Mouse (Mus musculus) liver, embryonic 14.5 days (tissue): ENCODE data around the gene Gng5. TPM values are rescaled to one million over a fixed set of nuclear protein-coding genes. Genes with fewer than 3 reads are reported as not detected.

Experiments used
- ATAC-seq: fragments of 200-750 bp; cut with Nextera tagmentation; 2 replicates; pipeline ENCODE4 v1.8.0; 2017; ENCODE audit warnings: moderate number of reproducible peaks, mild to moderate bottlenecking, moderate library complexity; ENCODE audit not compliant: insufficient read depth
- DNase-seq, 3 experiments: peaks; one replicate each; pipeline ENCODE4 v3.0.0-alpha.2; 2012 to 2013; ENCODE audit warnings: low read depth in 3 of 3, low spot score in 3 of 3
- H3K27ac ChIP-seq: fragments of 300-500 bp; sonication (generic); 2 replicates; pipeline ENCODE4 v1.5.1; 2014; ENCODE audit warnings: moderate library complexity, mild to moderate bottlenecking, control low read depth, inconsistent platforms
- H3K27me3 ChIP-seq: fragments of 300-500 bp; sonication (generic); 2 replicates; pipeline ENCODE4 v1.6.1; 2014; ENCODE audit warnings: mild to moderate bottlenecking, low read length, moderate library complexity; ENCODE audit not compliant: control insufficient read depth, insufficient read depth
- H3K36me3 ChIP-seq: fragments of 300-500 bp; sonication (generic); replicated peaks from 2 replicates; pipeline ENCODE4 v1.6.1; 2014; ENCODE audit warnings: low read depth; ENCODE audit not compliant: control insufficient read depth, insufficient read depth
- H3K4me1 ChIP-seq, 2 experiments: fragments of 200-500 bp in 1 of 2; fragments of 300-500 bp in 1 of 2; sonication (generic) in 1 of 2; replicated peaks; 2 replicates each; pipeline ENCODE4 v1.6.1; 2012 to 2014; ENCODE audit warnings: antibody characterized with exemption in 1 of 2, inconsistent platforms in 1 of 2, low read length in 1 of 2; ENCODE audit not compliant: control insufficient read depth in 2 of 2, insufficient read depth in 2 of 2
- H3K4me2 ChIP-seq: fragments of 300-500 bp; sonication (generic); 2 replicates; pipeline ENCODE4 v1.6.1; 2014; ENCODE audit warnings: low read depth, mild to moderate bottlenecking, control low read depth, moderate library complexity
- H3K4me3 ChIP-seq, 2 experiments: fragments of 200-500 bp in 1 of 2; fragments of 300-500 bp in 1 of 2; sonication (generic) in 1 of 2; 2 replicates each; pipeline ENCODE4 v1.5.1; 2012 to 2014; ENCODE audit warnings: low read depth in 2 of 2, low read length in 2 of 2, mild to moderate bottlenecking in 2 of 2, control low read depth in 1 of 2, inconsistent platforms in 1 of 2, moderate library complexity in 1 of 2; ENCODE audit not compliant: insufficient read depth in 1 of 2
- H3K9ac ChIP-seq: fragments of 300-500 bp; sonication (generic); replicated peaks from 2 replicates; pipeline ENCODE4 v1.6.1; 2014; ENCODE audit warnings: mild to moderate bottlenecking, control low read depth, moderate library complexity
- H3K9me3 ChIP-seq: fragments of 300-500 bp; sonication (generic); 2 replicates; pipeline ENCODE4 v1.6.1; 2016; ENCODE audit warnings: low read length, mixed read lengths; ENCODE audit not compliant: control insufficient read depth
- CTCF ChIP-seq: IDR thresholded peaks from 2 replicates; pipeline ENCODE4 v1.5.1; 2016; ENCODE audit warnings: antibody characterized with exemption, low read depth, control low read depth
- EP300 ChIP-seq: IDR thresholded peaks from 2 replicates; pipeline ENCODE4 v1.6.1; 2016; ENCODE audit warnings: antibody characterized with exemption, low read depth
- WGBS: fragments of 180-500 bp; shearing (Covaris S2); extraction: QIAGEN DNeasy Blood & Tissue Kit; methylation state at CpG from one replicate; pipeline ENCODE4 v1.1.7; 2014; ENCODE audit not compliant: insufficient replicate concordance; 5-methylcytosine and 5-hydroxymethylcytosine counted together
- polyA plus RNA-seq, 2 experiments: library from polyadenylated mRNA; depleted of rRNA in 1 of 2; stranded (reverse) in 1 of 2; unstranded in 1 of 2; fragments of >200 nt; fragmentation: Nextera tagmentation in 1 of 2; extraction: Ambion mirVana in 1 of 2; gene quantifications; 2 replicates each; pipeline versions ENCODE4 v1.2.1 to v1.2.3; 2012 to 2014

Gene Gng5
- polyA plus RNA-seq, 2 experiments = 136 to 595 TPM

- peak overlapping the region; percentile 75 to 92 for H3K4me3 ChIP-seq
- 41% methylated on average over 5 of the region's 5 CpGs for WGBS
- DNase-seq (no peak), ATAC-seq (no peak)
- peak overlapping the region; percentile 89 for H3K9ac ChIP-seq
- TF ChIP-seq CTCF (no peak), EP300 (no peak)
- peak overlapping the region; percentile 89 for H3K27ac ChIP-seq
- peaks cover 4 to 8% of the 10 kb centered on the region in 2 experiments; a peak in 3 of 4 replicates for H3K4me1 ChIP-seq
- H3K4me2 ChIP-seq = peak overlapping the region; percentile 94
- no peaks in the 10 kb centered on the region for H3K27me3 ChIP-seq
- H3K9me3 ChIP-seq = no peaks in the 10 kb centered on the region
- peaks cover 19% of the 10 kb centered on the region for H3K36me3 ChIP-seq
These were observed 20.7 kb downstream of the Gng5 start for GRCm38 (mm10) chr3:146520226-146520797.

- H3K27ac ChIP-seq = peak within 1 kb of the TSS; percentile 89
- peak within 1 kb of the TSS; percentile 94 for H3K4me2 ChIP-seq
- TF ChIP-seq EP300 (peak; percentile 41), CTCF (no peak)
- DNase-seq (peak; percentile 83 to 88 (median 84)), ATAC-seq (peak; percentile 95)
- WGBS = under 1% methylated on average over 60 of the region's 82 CpGs
- H3K36me3 ChIP-seq = peaks cover 16% of the 10 kb centered on the region
- H3K9ac ChIP-seq = peak within 1 kb of the TSS; percentile 89
- peak within 1 kb of the TSS; percentile 92 to 96 for H3K4me3 ChIP-seq
- no peaks in the 10 kb centered on the region for H3K9me3 ChIP-seq
- no peaks in the 10 kb centered on the region for H3K27me3 ChIP-seq
- peaks cover 4 to 8% of the 10 kb centered on the region in 2 experiments; a peak in 3 of 4 replicates for H3K4me1 ChIP-seq
These were observed 21.4 kb downstream of the Gng5 start, which contains the start of gene Rpf1 for GRCm38 (mm10) chr3:146520798-146521651. Rpf1 (minus strand) TSS chr3:146521429.

- no peaks in the 10 kb centered on the region for H3K9me3 ChIP-seq
These were observed 22.0 kb downstream of the Gng5 start for GRCm38 (mm10) chr3:146521652-146522020.

GRCm38 (mm10) chr3:146528335-146528734 is 28.7 kb downstream of the Gng5 start:
- H3K4me3 ChIP-seq = no peak overlapping the region
- H3K9me3 ChIP-seq = no peaks in the 10 kb centered on the region
- ATAC-seq = no peak
- no peak overlapping the region for H3K27ac ChIP-seq
- no peak overlapping the region for H3K4me2 ChIP-seq
- WGBS = 39% methylated on average over 2 of the region's 2 CpGs
- H3K9ac ChIP-seq = no peak overlapping the region
- H3K4me1 ChIP-seq = no peaks in the 10 kb centered on the region
- no peaks in the 10 kb centered on the region for H3K36me3 ChIP-seq
- no peak for DNase-seq
- TF ChIP-seq CTCF (no peak), EP300 (no peak)
- no peaks in the 10 kb centered on the region for H3K27me3 ChIP-seq

More at GRCm38 (mm10) chr3:146521652-146522020, 22.0 kb downstream of the Gng5 start:
- Histone ChIP-seq H3K27me3 (no peaks in the 10 kb centered on the region), H3K4me3 (peak overlapping the region; percentile 92 to 96), H3K36me3 (peaks cover 16% of the 10 kb centered on the region), H3K4me1 (peaks cover 4 to 8% of the 10 kb centered on the region in 2 experiments; a peak in 3 of 4 replicates), H3K27ac (peak overlapping the region; percentile 89), H3K9ac (peak overlapping the region; percentile 89), H3K4me2 (peak overlapping the region; percentile 94)
- TF ChIP-seq EP300 = no peak
- no peak for TF ChIP-seq CTCF
- DNase-seq (no peak), ATAC-seq (no peak)
- 4% methylated on average over 8 of the region's 8 CpGs for WGBS

DNA sequence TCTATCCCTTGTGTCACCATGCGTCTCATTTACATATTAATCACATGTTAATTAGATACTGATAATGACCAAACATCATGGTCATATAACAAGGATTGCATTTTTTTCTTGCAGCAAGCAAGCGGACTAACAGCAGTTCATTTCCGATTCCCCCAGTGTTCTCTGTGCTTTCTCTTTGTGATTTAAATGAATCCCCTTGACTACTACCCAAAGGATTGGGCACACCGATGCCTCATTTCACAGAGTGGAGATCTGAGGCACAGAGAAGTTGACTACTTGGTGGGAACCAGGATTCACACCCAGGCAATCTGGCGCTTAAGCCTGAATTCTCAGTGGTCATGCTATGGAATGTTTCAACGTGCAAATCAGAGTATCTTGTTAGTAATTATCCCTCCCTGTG is 35.4 kb downstream of the Gng5 start:
- Histone ChIP-seq H3K4me3 (no peak overlapping the region), H3K9me3 (no peaks in the 10 kb centered on the region), H3K9ac (no peak overlapping the region), H3K4me2 (no peak overlapping the region), H3K27ac (no peak overlapping the region), H3K27me3 (no peaks in the 10 kb centered on the region), H3K4me1 (no peaks in the 10 kb centered on the region), H3K36me3 (no peaks in the 10 kb centered on the region)
- TF ChIP-seq EP300 = no peak
- TF ChIP-seq CTCF = no peak
- no peak for ATAC-seq
- 57% methylated on average over 6 of the region's 6 CpGs for WGBS
- DNase-seq = no peak
